Mouse (Mus musculus) right cerebral cortex, postnatal 14 days (tissue): ENCODE results near the gene Rora.

Experiments used
- DNase-seq: peaks from one replicate; pipeline ENCODE4 v3.0.0; 2022

The Rora gene

GRCm38 (mm10) chr9:69372871-69373270 is 719.3 kb downstream of the Rora start:
- DNase-seq = no peak

GRCm38 (mm10) chr9:69376982-69377653 is 723.5 kb downstream of the Rora start:
- DNase-seq = no peak

GRCm38 (mm10) chr9:69377654-69378045 is 724.1 kb downstream of the Rora start:
- DNase-seq = no peak

GRCm38 (mm10) chr9:69380546-69380945 is 727.0 kb downstream of the Rora start:
- no peak for DNase-seq

GRCm38 (mm10) chr9:69381741-69382140 is 728.2 kb downstream of the Rora start:
- no peak for DNase-seq

- DNase-seq = no peak
Observed at GRCm38 (mm10) chr9:69384475-69384874, 730.9 kb downstream of the Rora start.

GRCm38 (mm10) chr9:69384905-69385304 is 731.3 kb downstream of the Rora start:
- DNase-seq = no peak

GRCm38 (mm10) chr9:69387296-69387695 is 733.7 kb downstream of the Rora start:
- DNase-seq = no peak

GRCm38 (mm10) chr9:69390631-69391030 is 737.0 kb downstream of the Rora start:
- no peak for DNase-seq

GRCm38 (mm10) chr9:69394234-69394633 is 740.6 kb downstream of the Rora start:
- no peak for DNase-seq

GRCm38 (mm10) chr9:69397432-69397759 is 743.8 kb downstream of the Rora start:
- DNase-seq = no peak

- DNase-seq = peak; percentile 67
Observed at GRCm38 (mm10) chr9:69397760-69398452, 744.3 kb downstream of the Rora start, which contains the start of gene Ice2. Gene Ice2 (plus strand): TSS chr9:69397906.

GRCm38 (mm10) chr9:69398453-69398850 is 744.9 kb downstream of the Rora start:
- DNase-seq = no peak

- no peak for DNase-seq
Observed at GRCm38 (mm10) chr9:69404671-69405070, 751.1 kb downstream of the Rora start.

GRCm38 (mm10) chr9:69419476-69419875 is 765.9 kb downstream of the Rora start:
- no peak for DNase-seq

- no peak for DNase-seq
Observed at GRCm38 (mm10) chr9:69430531-69430930, 776.9 kb downstream of the Rora start.

- DNase-seq = no peak
Observed at GRCm38 (mm10) chr9:69431863-69432555, 778.4 kb downstream of the Rora start.

GRCm38 (mm10) chr9:69435194-69435593 is 781.6 kb downstream of the Rora start:
- DNase-seq = no peak

GRCm38 (mm10) chr9:69435662-69436061 is 782.1 kb downstream of the Rora start:
- DNase-seq = no peak
